Mouse (Mus musculus) stomach, embryonic 14.5 days (tissue): ENCODE measurements at regions not wholly inside any gene's neighbourhood (a gene's known extent, or its start where the extent isn't known, plus 50 kb on each side); places are given as distances from the start of the nearest gene placed in this dataset.

Source experiments
- ATAC-seq: fragments of 200-750 bp; cut with Nextera tagmentation; 2 replicates; pipeline ENCODE4 v1.8.0; 2017; ENCODE audit warnings: low read depth, moderate TSS enrichment; ENCODE audit not compliant: insufficient number of reproducible peaks, insufficient read depth, low FRiP score
- H3K27ac ChIP-seq: fragments of 300-500 bp; sonication (generic); 2 replicates; pipeline ENCODE4 v1.5.1; 2014; ENCODE audit warnings: mild to moderate bottlenecking, low read length, moderate library complexity, mixed read lengths
- H3K27me3 ChIP-seq: fragments of 300-500 bp; sonication (generic); 2 replicates; pipeline ENCODE4 v1.6.1; 2014; ENCODE audit warnings: low read length, control low read depth, mixed read lengths; ENCODE audit not compliant: control insufficient read depth, insufficient read depth
- H3K36me3 ChIP-seq: fragments of 300-500 bp; sonication (generic); 2 replicates; pipeline ENCODE4 v1.6.1; 2014; ENCODE audit warnings: mild to moderate bottlenecking, control low read depth, low read length, moderate library complexity, mixed read lengths; ENCODE audit not compliant: control insufficient read depth, insufficient read depth
- H3K4me1 ChIP-seq: fragments of 300-500 bp; sonication (generic); 2 replicates; pipeline ENCODE4 v1.6.1; 2014; ENCODE audit warnings: low read length, control low read depth, mixed read lengths; ENCODE audit not compliant: control insufficient read depth, insufficient read depth
- H3K4me2 ChIP-seq: fragments of 300-500 bp; sonication (generic); replicated peaks from 2 replicates; pipeline ENCODE4 v1.6.1; 2014; ENCODE audit warnings: low read depth, low read length, control low read depth
- H3K4me3 ChIP-seq: fragments of 300-500 bp; sonication (generic); 2 replicates; pipeline ENCODE4 v1.5.1; 2014; ENCODE audit warnings: low read depth, low read length, control low read depth
- H3K9ac ChIP-seq: fragments of 300-500 bp; sonication (generic); replicated peaks from 2 replicates; pipeline ENCODE4 v1.6.1; 2014; ENCODE audit warnings: low read depth, mild to moderate bottlenecking, control low read depth, low read length, moderate library complexity, mixed read lengths
- H3K9me3 ChIP-seq: fragments of 300-500 bp; sonication (generic); 2 replicates; pipeline ENCODE4 v1.6.1; 2016; ENCODE audit warnings: low read depth, low read length, control low read depth; ENCODE audit not compliant: control insufficient read depth
- WGBS: fragments of 180-500 bp; shearing (Covaris S2); extraction: QIAGEN DNeasy Blood & Tissue Kit; methylation state at CpG from one replicate; pipeline ENCODE4 v1.1.7; 2014; 5-methylcytosine and 5-hydroxymethylcytosine counted together

- H3K36me3 ChIP-seq: no peaks in the 10 kb centered on the region
- 0 out of 2 replicates have a peak, but pooled peaks cover 3% of the 10 kb centered on the region for H3K27me3 ChIP-seq
- 35% methylated on average over 21 of the region's 21 CpGs for WGBS
- no peaks in the 10 kb centered on the region for H3K9me3 ChIP-seq
- no peak for ATAC-seq
- H3K4me3 ChIP-seq: no peak overlapping the region
- H3K4me1 ChIP-seq: no peaks in the 10 kb centered on the region
- H3K9ac ChIP-seq: no peak overlapping the region
- H3K27ac ChIP-seq: no peak overlapping the region
- no peak overlapping the region; the same call in 1 of the 2 replicates for H3K4me2 ChIP-seq
Observed at GRCm38 (mm10) chr1:92286013-92286965, 90.8 kb upstream of the Hdac4 start.

DNA sequence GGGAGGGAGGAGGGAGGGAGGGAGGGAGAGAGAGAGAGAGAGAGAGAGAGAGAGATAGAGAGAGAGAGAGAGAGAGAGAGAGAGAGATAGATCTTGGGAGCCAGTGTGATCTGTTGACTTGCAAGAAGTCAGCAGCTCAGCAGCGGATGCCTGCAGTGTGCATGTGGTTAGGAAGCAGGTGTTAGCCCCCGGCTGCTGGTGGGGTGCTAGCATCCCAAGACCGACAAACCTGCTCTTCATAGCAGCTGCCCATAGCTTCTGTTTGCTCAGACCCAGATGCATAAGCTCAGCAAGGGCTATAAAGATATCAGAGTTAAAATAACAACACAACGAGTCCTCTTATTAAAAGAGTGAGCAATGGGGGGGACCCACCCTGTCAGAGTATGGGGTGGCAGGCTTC is 88.7 kb upstream of the Hdac4 start:
- 39% methylated on average over 4 of the region's 4 CpGs for WGBS
- Histone ChIP-seq H3K4me2 (no peak overlapping the region), H3K9me3 (no peaks in the 10 kb centered on the region), H3K36me3 (no peaks in the 10 kb centered on the region), H3K4me1 (no peaks in the 10 kb centered on the region), H3K27ac (no peak overlapping the region), H3K27me3 (0 out of 2 replicates have a peak, but pooled peaks cover 3% of the 10 kb centered on the region), H3K4me3 (no peak overlapping the region), H3K9ac (no peak overlapping the region)
- no peak for ATAC-seq

DNA sequence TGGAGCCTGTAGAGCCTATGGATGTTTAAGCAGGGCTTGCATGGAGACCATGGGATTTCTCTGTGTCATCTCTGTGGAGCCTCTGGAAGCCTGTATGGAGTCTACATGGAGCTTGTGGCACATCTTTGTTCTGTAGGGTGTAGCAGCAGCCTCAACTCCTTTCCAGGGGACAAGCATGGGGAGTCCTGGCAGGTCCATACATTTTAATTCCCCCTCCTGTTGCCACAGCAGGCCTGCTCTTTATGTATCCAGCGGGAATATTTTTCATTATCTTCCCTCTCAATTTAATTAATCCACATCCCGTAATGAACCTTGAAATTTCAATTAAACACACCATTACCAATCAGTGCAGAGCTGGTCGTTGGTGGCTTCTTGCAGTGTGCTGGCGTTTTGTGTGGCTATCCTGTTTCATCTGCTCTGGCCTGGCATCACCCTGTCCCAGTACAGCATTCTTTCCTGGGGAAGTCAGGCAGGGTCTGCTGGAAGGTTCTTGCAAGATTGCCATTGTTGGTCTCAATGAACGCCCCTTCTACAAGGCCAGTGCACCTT is 81.8 kb upstream of the Hdac4 start:
- Histone ChIP-seq H3K9me3 (no peaks in the 10 kb centered on the region), H3K4me3 (no peak overlapping the region), H3K36me3 (no peaks in the 10 kb centered on the region), H3K27ac (no peak overlapping the region), H3K9ac (no peak overlapping the region), H3K27me3 (no peaks in the 10 kb centered on the region), H3K4me2 (no peak overlapping the region), H3K4me1 (no peaks in the 10 kb centered on the region)
- 86% methylated on average over 5 of the region's 5 CpGs for WGBS
- no peak for ATAC-seq

- no peak for ATAC-seq
- Histone ChIP-seq H3K9ac (no peak overlapping the region), H3K27me3 (no peaks in the 10 kb centered on the region)
Observed at GRCm38 (mm10) chr1:92275388-92275787, 79.9 kb upstream of the Hdac4 start.

DNA sequence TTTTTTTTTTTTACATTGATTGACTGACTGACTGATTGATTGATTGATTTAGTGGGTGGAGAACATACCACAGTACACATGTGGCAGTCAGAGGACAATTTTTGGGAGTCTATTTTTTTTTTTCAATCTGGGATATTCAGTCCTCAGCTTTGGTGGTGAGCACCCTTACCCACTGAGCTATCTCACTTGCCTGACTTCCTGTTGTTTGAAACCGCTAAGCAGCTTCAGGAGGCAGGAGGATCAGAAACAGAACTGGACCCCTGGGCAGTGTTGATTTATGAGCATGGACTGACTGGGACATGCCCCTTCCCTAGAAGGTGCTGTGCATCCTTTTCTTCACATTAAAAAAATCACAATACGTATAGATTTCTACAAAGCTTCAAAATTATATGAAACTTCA is 78.3 kb upstream of the Hdac4 start:
- Histone ChIP-seq H3K4me1 (no peaks in the 10 kb centered on the region), H3K4me3 (no peak overlapping the region), H3K9me3 (no peaks in the 10 kb centered on the region), H3K27me3 (no peaks in the 10 kb centered on the region), H3K9ac (no peak overlapping the region), H3K4me2 (no peak overlapping the region), H3K27ac (no peak overlapping the region), H3K36me3 (no peaks in the 10 kb centered on the region)
- ATAC-seq: no peak
- WGBS: 87% methylated on average over 2 of the region's 2 CpGs

More at GRCm38 (mm10) chr1:92275388-92275787, 79.9 kb upstream of the Hdac4 start:
- Histone ChIP-seq H3K4me3 (no peak overlapping the region), H3K4me2 (no peak overlapping the region), H3K4me1 (no peaks in the 10 kb centered on the region), H3K36me3 (no peaks in the 10 kb centered on the region), H3K9me3 (no peaks in the 10 kb centered on the region), H3K27ac (no peak overlapping the region)
- WGBS: 74% methylated on average over 1 of the region's 1 CpGs

GRCm38 (mm10) chr1:92271676-92272291 is 76.3 kb upstream of the Hdac4 start:
- H3K36me3 ChIP-seq: no peaks in the 10 kb centered on the region
- no peak overlapping the region for H3K9ac ChIP-seq
- H3K4me3 ChIP-seq: no peak overlapping the region
- no peak overlapping the region for H3K4me2 ChIP-seq
- ATAC-seq: no peak
- H3K27me3 ChIP-seq: no peaks in the 10 kb centered on the region
- no peaks in the 10 kb centered on the region for H3K4me1 ChIP-seq
- H3K9me3 ChIP-seq: no peaks in the 10 kb centered on the region
- no peak overlapping the region for H3K27ac ChIP-seq
- 39% methylated on average over 9 of the region's 9 CpGs for WGBS

- ATAC-seq: no peak
- Histone ChIP-seq H3K9me3 (no peaks in the 10 kb centered on the region), H3K9ac (no peak overlapping the region), H3K36me3 (no peaks in the 10 kb centered on the region), H3K4me1 (no peaks in the 10 kb centered on the region), H3K27me3 (no peaks in the 10 kb centered on the region), H3K27ac (no peak overlapping the region), H3K4me2 (no peak overlapping the region), H3K4me3 (no peak overlapping the region)
- WGBS: 50% methylated on average over 6 of the region's 6 CpGs
Observed at GRCm38 (mm10) chr1:92270486-92271058, 75.1 kb upstream of the Hdac4 start.

DNA sequence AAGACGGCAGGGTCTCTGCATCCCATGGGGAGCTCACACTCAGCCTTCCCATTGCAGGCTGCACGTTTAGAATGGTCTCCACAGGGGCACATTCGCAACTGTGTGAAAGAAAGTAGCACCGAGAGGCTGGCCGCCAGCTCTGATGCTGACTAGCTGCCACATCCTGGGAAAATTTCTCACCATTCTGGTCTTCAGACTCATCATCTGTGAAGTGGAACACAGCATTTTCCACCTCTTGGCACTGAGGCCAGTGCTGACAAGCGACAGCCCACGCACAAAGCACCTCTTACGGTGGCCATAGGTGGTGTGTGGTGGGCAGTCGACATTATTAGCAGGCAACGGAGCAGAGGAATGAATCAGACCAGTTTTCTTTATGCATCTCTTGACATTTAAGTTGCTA is 74.0 kb upstream of the Hdac4 start:
- Histone ChIP-seq H3K27ac (no peak overlapping the region), H3K36me3 (no peaks in the 10 kb centered on the region), H3K4me3 (no peak overlapping the region), H3K27me3 (no peaks in the 10 kb centered on the region), H3K4me1 (no peaks in the 10 kb centered on the region), H3K9ac (no peak overlapping the region), H3K4me2 (no peak overlapping the region), H3K9me3 (no peaks in the 10 kb centered on the region)
- no peak for ATAC-seq
- 71% methylated on average over 10 of the region's 10 CpGs for WGBS
